Mouse (Mus musculus): ENCODE measurements around the gene Ntn1. TPM values are rescaled to one million over a fixed set of nuclear protein-coding genes. Genes with fewer than 3 reads are reported as not detected.

The Ntn1 gene
- polyA plus RNA-seq, 1 experiment from 2014 or later = 0.15 TPM

GRCm38 (mm10) chr11:68383519-68383918 lies 17.1 kb downstream of the Ntn1 start:
- H3K27me3 ChIP-seq = peaks cover 92% of the 10 kb centered on the region
- 4% methylated on average over 10 of the region's 10 CpGs for WGBS (ENCODE audit: insufficient replicate concordance)
- H3K4me2 ChIP-seq = no peak overlapping the region
- H3K9ac ChIP-seq = no peak overlapping the region
- no peaks in the 10 kb centered on the region for H3K36me3 ChIP-seq (replicated peaks)
- H3K4me3 ChIP-seq (replicated peaks) = no peak overlapping the region
- peaks cover 20% of the 10 kb centered on the region for H3K4me1 ChIP-seq (replicated peaks)
- H3K27ac ChIP-seq (replicated peaks) = no peak overlapping the region
- no peaks in the 10 kb centered on the region for H3K9me3 ChIP-seq (replicated peaks)
- no peak for ATAC-seq (ENCODE audit: insufficient read depth)

GRCm38 (mm10) chr11:68381833-68382232 lies 18.8 kb downstream of the Ntn1 start:
- H3K4me1 ChIP-seq (replicated peaks) = peaks cover 18% of the 10 kb centered on the region
- H3K36me3 ChIP-seq (replicated peaks) = no peaks in the 10 kb centered on the region
- no peak overlapping the region for H3K27ac ChIP-seq (replicated peaks)
- H3K9me3 ChIP-seq (replicated peaks) = no peaks in the 10 kb centered on the region
- H3K27me3 ChIP-seq = peaks cover 75% of the 10 kb centered on the region
- WGBS (ENCODE audit: insufficient replicate concordance) = 61% methylated on average over 1 of the region's 1 CpGs
- no peak for ATAC-seq (ENCODE audit: insufficient read depth)
- H3K9ac ChIP-seq = no peak overlapping the region
- H3K4me2 ChIP-seq = no peak overlapping the region
- H3K4me3 ChIP-seq (replicated peaks) = no peak overlapping the region

GRCm38 (mm10) chr11:68381318-68381717 lies 19.3 kb downstream of the Ntn1 start:
- Histone ChIP-seq H3K4me2 (no peak overlapping the region), H3K27me3 (peaks cover 70% of the 10 kb centered on the region), H3K27ac (replicated peaks) (no peak overlapping the region), H3K9me3 (replicated peaks) (no peaks in the 10 kb centered on the region), H3K36me3 (replicated peaks) (no peaks in the 10 kb centered on the region), H3K9ac (no peak overlapping the region), H3K4me1 (replicated peaks) (peaks cover 16% of the 10 kb centered on the region), H3K4me3 (replicated peaks) (no peak overlapping the region)
- no peak for ATAC-seq (ENCODE audit: insufficient read depth)
- 61% methylated on average over 9 of the region's 9 CpGs for WGBS (ENCODE audit: insufficient replicate concordance)

GRCm38 (mm10) chr11:68378946-68379764 lies 21.5 kb downstream of the Ntn1 start:
- Histone ChIP-seq H3K9ac (no peak overlapping the region), H3K4me2 (no peak overlapping the region), H3K27me3 (peaks cover 49% of the 10 kb centered on the region)

GRCm38 (mm10) chr11:68378419-68378818 lies 22.2 kb downstream of the Ntn1 start:
- Histone ChIP-seq H3K4me2 (no peak overlapping the region), H3K27me3 (peaks cover 47% of the 10 kb centered on the region), H3K4me1 (replicated peaks) (no peaks in the 10 kb centered on the region), H3K4me3 (replicated peaks) (no peak overlapping the region), H3K27ac (replicated peaks) (no peak overlapping the region), H3K36me3 (replicated peaks) (no peaks in the 10 kb centered on the region), H3K9me3 (replicated peaks) (no peaks in the 10 kb centered on the region), H3K9ac (no peak overlapping the region)
- 24% methylated on average over 5 of the region's 5 CpGs for WGBS (ENCODE audit: insufficient replicate concordance)
- ATAC-seq (ENCODE audit: insufficient read depth) = no peak

More at GRCm38 (mm10) chr11:68378946-68379764, 21.5 kb downstream of the Ntn1 start:
- Histone ChIP-seq H3K27ac (replicated peaks) (no peak overlapping the region), H3K36me3 (replicated peaks) (no peaks in the 10 kb centered on the region), H3K4me3 (replicated peaks) (no peak overlapping the region), H3K9me3 (replicated peaks) (no peaks in the 10 kb centered on the region), H3K4me1 (replicated peaks) (no peaks in the 10 kb centered on the region)
- 21% methylated on average over 16 of the region's 16 CpGs for WGBS (ENCODE audit: insufficient replicate concordance)
- no peak for ATAC-seq (ENCODE audit: insufficient read depth)

GRCm38 (mm10) chr11:68373105-68373504 lies 27.5 kb downstream of the Ntn1 start:
- ATAC-seq (ENCODE audit: insufficient read depth) = no peak
- no peak overlapping the region for H3K4me2 ChIP-seq
- no peaks in the 10 kb centered on the region for H3K36me3 ChIP-seq (replicated peaks)
- H3K4me3 ChIP-seq (replicated peaks) = no peak overlapping the region
- H3K27me3 ChIP-seq = peaks cover 5% of the 10 kb centered on the region; the same call in 1 of the 2 replicates
- H3K27ac ChIP-seq (replicated peaks) = no peak overlapping the region
- no peak overlapping the region for H3K9ac ChIP-seq
- WGBS (ENCODE audit: insufficient replicate concordance) = 67% methylated on average over 10 of the region's 10 CpGs
- no peaks in the 10 kb centered on the region for H3K9me3 ChIP-seq (replicated peaks)
- no peaks in the 10 kb centered on the region for H3K4me1 ChIP-seq (replicated peaks)

- Histone ChIP-seq H3K9ac (no peak overlapping the region), H3K4me2 (no peak overlapping the region), H3K4me1 (replicated peaks) (no peaks in the 10 kb centered on the region), H3K9me3 (replicated peaks) (no peaks in the 10 kb centered on the region), H3K27me3 (peaks cover 5% of the 10 kb centered on the region; the same call in 1 of the 2 replicates), H3K4me3 (replicated peaks) (no peak overlapping the region), H3K27ac (replicated peaks) (no peak overlapping the region), H3K36me3 (replicated peaks) (no peaks in the 10 kb centered on the region)
- 71% methylated on average over 11 of the region's 11 CpGs for WGBS (ENCODE audit: insufficient replicate concordance)
- no peak for ATAC-seq (ENCODE audit: insufficient read depth)
These were observed 29.0 kb downstream of the Ntn1 start for GRCm38 (mm10) chr11:68371609-68372008.

GRCm38 (mm10) chr11:68356901-68357300 lies 43.7 kb downstream of the Ntn1 start:
- Histone ChIP-seq H3K4me1 (replicated peaks) (no peaks in the 10 kb centered on the region), H3K36me3 (replicated peaks) (no peaks in the 10 kb centered on the region), H3K4me3 (replicated peaks) (no peak overlapping the region), H3K27me3 (no peaks in the 10 kb centered on the region), H3K27ac (replicated peaks) (no peak overlapping the region), H3K9me3 (replicated peaks) (no peaks in the 10 kb centered on the region), H3K4me2 (no peak overlapping the region), H3K9ac (no peak overlapping the region)
- no peak for ATAC-seq (ENCODE audit: insufficient read depth)
- WGBS (ENCODE audit: insufficient replicate concordance) = 51% methylated on average over 8 of the region's 8 CpGs

GRCm38 (mm10) chr11:68355561-68355960 lies 45.1 kb downstream of the Ntn1 start:
- H3K9ac ChIP-seq = no peak overlapping the region
- WGBS (ENCODE audit: insufficient replicate concordance) = 60% methylated on average over 8 of the region's 8 CpGs
- no peaks in the 10 kb centered on the region for H3K4me1 ChIP-seq (replicated peaks)
- H3K36me3 ChIP-seq (replicated peaks) = no peaks in the 10 kb centered on the region
- no peaks in the 10 kb centered on the region for H3K9me3 ChIP-seq (replicated peaks)
- H3K4me3 ChIP-seq (replicated peaks) = no peak overlapping the region
- no peak overlapping the region for H3K4me2 ChIP-seq
- H3K27ac ChIP-seq (replicated peaks) = no peak overlapping the region
- no peaks in the 10 kb centered on the region for H3K27me3 ChIP-seq
- no peak for ATAC-seq (ENCODE audit: insufficient read depth)

GRCm38 (mm10) chr11:68354848-68355247 lies 45.8 kb downstream of the Ntn1 start:
- no peaks in the 10 kb centered on the region for H3K27me3 ChIP-seq
- no peak overlapping the region for H3K4me3 ChIP-seq (replicated peaks)
- no peaks in the 10 kb centered on the region for H3K36me3 ChIP-seq (replicated peaks)
- no peaks in the 10 kb centered on the region for H3K9me3 ChIP-seq (replicated peaks)
- WGBS (ENCODE audit: insufficient replicate concordance) = 43% methylated on average over 3 of the region's 3 CpGs
- ATAC-seq (ENCODE audit: insufficient read depth) = no peak
- no peak overlapping the region for H3K9ac ChIP-seq
- H3K27ac ChIP-seq (replicated peaks) = no peak overlapping the region
- no peak overlapping the region for H3K4me2 ChIP-seq
- no peaks in the 10 kb centered on the region for H3K4me1 ChIP-seq (replicated peaks)

GRCm38 (mm10) chr11:68352236-68352635 lies 48.4 kb downstream of the Ntn1 start:
- no peaks in the 10 kb centered on the region for H3K4me1 ChIP-seq (replicated peaks)
- H3K9me3 ChIP-seq (replicated peaks) = no peaks in the 10 kb centered on the region
- H3K36me3 ChIP-seq (replicated peaks) = no peaks in the 10 kb centered on the region
- no peaks in the 10 kb centered on the region for H3K27me3 ChIP-seq
- H3K27ac ChIP-seq (replicated peaks) = no peak overlapping the region
- 47% methylated on average over 6 of the region's 6 CpGs for WGBS (ENCODE audit: insufficient replicate concordance)
- no peak overlapping the region for H3K9ac ChIP-seq
- H3K4me3 ChIP-seq (replicated peaks) = no peak overlapping the region
- no peak overlapping the region for H3K4me2 ChIP-seq
- no peak for ATAC-seq (ENCODE audit: insufficient read depth)

GRCm38 (mm10) chr11:68348851-68349250 lies 51.8 kb downstream of the Ntn1 start:
- WGBS (ENCODE audit: insufficient replicate concordance) = 70% methylated on average over 12 of the region's 12 CpGs
- Histone ChIP-seq H3K27me3 (no peaks in the 10 kb centered on the region), H3K4me1 (replicated peaks) (no peaks in the 10 kb centered on the region), H3K9me3 (replicated peaks) (no peaks in the 10 kb centered on the region), H3K9ac (no peak overlapping the region), H3K27ac (replicated peaks) (no peak overlapping the region), H3K36me3 (replicated peaks) (no peaks in the 10 kb centered on the region), H3K4me2 (no peak overlapping the region), H3K4me3 (replicated peaks) (no peak overlapping the region)
- ATAC-seq (ENCODE audit: insufficient read depth) = no peak
